Mouse (Mus musculus) testis, adult 2 months (tissue): ENCODE measurements around the gene Farsb.

Experiments used
- CTCF ChIP-seq: fragments of 200-500 bp; IDR thresholded peaks from 2 replicates; pipeline ENCODE4 v1.5.1; 2012; ENCODE audit warnings: low read depth, mild to moderate bottlenecking, inconsistent platforms, low read length, moderate library complexity; ENCODE audit not compliant: control insufficient read depth, insufficient read depth, insufficient replicate concordance
- POLR2A ChIP-seq: fragments of 200-500 bp; IDR thresholded peaks from 2 replicates; pipeline ENCODE4 v1.6.1; 2012; ENCODE audit warnings: low read depth, mild to moderate bottlenecking, inconsistent platforms, low read length, moderate library complexity; ENCODE audit not compliant: control insufficient read depth

- TF ChIP-seq CTCF (no peak), POLR2A (no peak)
These were observed 107.7 kb downstream of the Farsb start for GRCm38 (mm10) chr1:78380950-78381349.
